Mouse (Mus musculus) cortical plate, adult 2 months (tissue): Measurements from ENCODE around the gene Adcy7.

ENCODE experiments used
- CTCF ChIP-seq: fragments of 200-500 bp; IDR thresholded peaks from 2 replicates; pipeline ENCODE4 v1.5.1; 2011; ENCODE audit warnings: mild to moderate bottlenecking, control low read depth, low read length; ENCODE audit not compliant: insufficient read depth; ENCODE audit errors: extremely low read depth
- POLR2A ChIP-seq: fragments of 200-500 bp; IDR thresholded peaks from 2 replicates; pipeline ENCODE4 v1.6.1; 2011; ENCODE audit warnings: mild to moderate bottlenecking, low read length, control low read depth; ENCODE audit not compliant: insufficient read depth; ENCODE audit errors: extremely low read depth

DNA sequence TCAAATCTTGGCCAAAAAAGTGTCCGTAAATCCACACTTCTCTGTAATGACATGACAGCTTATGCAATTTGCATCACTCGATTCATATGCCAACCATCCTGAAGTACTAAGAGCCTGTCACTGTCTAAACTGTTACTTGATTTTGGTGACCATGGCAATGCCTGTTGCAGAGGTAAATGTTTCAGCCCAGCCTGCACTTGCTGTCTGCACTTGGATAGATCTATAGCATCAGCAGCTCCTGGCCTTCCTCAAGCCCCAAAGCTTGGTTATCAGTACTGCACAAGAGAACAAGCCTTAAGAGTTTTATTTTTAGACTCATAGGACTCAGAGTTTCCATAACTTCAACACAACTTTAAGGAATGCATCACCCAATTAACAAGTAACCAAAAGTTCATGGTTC, 62.2 kb downstream of the Adcy7 start:
- TF ChIP-seq CTCF = no peak
- no peak for TF ChIP-seq POLR2A
